Mouse (Mus musculus): ENCODE measurements around the gene Tgfbr3. TPM values are rescaled to one million over a fixed set of nuclear protein-coding genes. Genes with fewer than 3 reads are reported as not detected.
"Not testable (repeated sequence)": the region's sequence is repeated elsewhere in the genome, so short reads cannot be mapped to it uniquely, and the experiment has no call there.

The Tgfbr3 gene
- total and polyA plus RNA-seq, 2 experiments from 2014 or later: 3.4 to 14.3 TPM

DNA sequence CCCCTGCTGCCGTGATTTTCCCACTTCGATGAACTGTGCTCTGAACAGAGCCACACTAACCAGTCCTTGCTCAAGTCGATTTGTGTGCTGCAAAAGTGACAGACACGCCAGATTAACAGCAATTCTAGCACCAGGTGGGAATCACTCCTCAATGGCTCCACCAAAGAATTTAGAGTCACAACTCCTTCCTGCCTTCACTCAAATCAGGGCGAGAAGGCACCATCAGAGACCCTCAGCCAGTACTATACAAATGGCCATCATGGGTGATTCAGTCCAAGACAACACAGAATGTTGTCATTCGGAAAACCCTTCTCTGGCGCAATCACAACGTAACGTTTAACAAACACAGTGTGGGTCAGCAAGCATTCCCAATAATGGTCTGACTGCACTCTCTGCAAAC, 60.4 kb downstream of the Tgfbr3 start:
- Histone ChIP-seq H3K4me1 (ENCODE audit: insufficient read depth) (no peaks in the 10 kb centered on the region), H3K9me3 (ENCODE audit: low read length) (no peaks in the 10 kb centered on the region), H3K4me2 (ENCODE audit: low read depth) (no peak overlapping the region), H3K4me3 (ENCODE audit: low read depth, low read length) (no peak overlapping the region), H3K27me3 (ENCODE audit: insufficient read depth, low read length) (no peaks in the 10 kb centered on the region; the same call in 1 of the 2 replicates), H3K36me3 (ENCODE audit: insufficient read depth) (no peaks in the 10 kb centered on the region), H3K9ac (no peak overlapping the region), H3K27ac (ENCODE audit: low read depth, low read length) (no peak overlapping the region)
- DNase-seq (no peak), ATAC-seq (no peak)
- no peak for TF ChIP-seq CTCF (IDR thresholded peaks at IDR 0.05; ENCODE audit: low read depth)
- WGBS: 84% methylated on average over 9 of the region's 9 CpGs

DNA sequence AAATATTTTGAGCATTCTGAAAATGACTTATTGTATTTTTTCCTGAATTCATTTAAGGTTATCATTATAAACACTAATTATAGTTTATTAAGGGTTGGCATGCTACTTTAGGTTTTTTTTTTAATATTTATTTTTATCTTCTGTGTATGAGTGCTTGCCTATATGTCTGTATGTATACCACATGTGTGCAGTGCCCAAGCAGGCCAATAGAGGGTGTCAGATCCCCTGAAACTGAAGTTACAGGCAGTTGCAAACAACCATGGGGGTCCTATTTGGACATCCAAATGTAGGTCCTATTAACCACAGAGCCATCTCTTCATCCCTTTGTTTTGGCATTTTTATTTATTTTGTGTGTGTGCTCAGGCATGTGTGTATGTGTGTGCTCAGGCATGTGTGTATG, 61.8 kb downstream of the Tgfbr3 start:
- Histone ChIP-seq H3K9me3 (ENCODE audit: low read length) (no peaks in the 10 kb centered on the region), H3K27ac (ENCODE audit: low read depth, low read length) (no peak overlapping the region), H3K9ac (no peak overlapping the region), H3K4me2 (ENCODE audit: low read depth) (no peak overlapping the region), H3K36me3 (ENCODE audit: insufficient read depth) (no peaks in the 10 kb centered on the region), H3K4me1 (ENCODE audit: insufficient read depth) (no peaks in the 10 kb centered on the region), H3K4me3 (ENCODE audit: low read depth, low read length) (no peak overlapping the region), H3K27me3 (ENCODE audit: insufficient read depth, low read length) (no peaks in the 10 kb centered on the region; the same call in 1 of the 2 replicates)
- no peak for TF ChIP-seq CTCF (IDR thresholded peaks at IDR 0.05; ENCODE audit: low read depth)
- ATAC-seq: no peak
- no peak for DNase-seq

DNA sequence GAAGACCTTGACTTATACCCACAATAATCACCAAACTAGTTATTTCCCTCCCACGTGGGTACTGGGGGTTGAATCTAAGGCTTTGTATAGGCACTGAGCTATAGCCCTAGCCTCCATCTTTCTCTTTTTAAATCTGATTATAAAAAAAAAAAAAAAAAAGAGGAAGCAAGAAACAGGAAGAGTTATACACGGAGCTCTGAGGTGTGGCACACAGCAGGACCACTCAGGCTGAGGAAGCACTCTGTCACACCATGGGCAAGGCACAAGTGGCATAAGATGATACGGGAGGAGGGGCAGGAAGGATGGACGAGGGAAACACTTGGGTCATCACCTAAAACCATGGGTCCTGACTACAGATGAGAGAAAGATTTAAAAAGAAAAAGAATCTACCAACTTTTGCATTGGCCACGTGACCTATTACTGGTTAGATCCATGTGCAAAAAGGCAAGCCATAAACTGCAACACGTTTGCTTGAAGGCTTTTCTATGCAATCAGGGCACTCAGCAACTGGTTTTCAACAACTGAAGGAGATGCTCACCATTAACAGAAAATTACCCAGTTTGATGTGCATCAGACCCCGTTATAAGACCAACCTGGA, 64.5 kb downstream of the Tgfbr3 start:
- no peak for ATAC-seq
- H3K27ac ChIP-seq (ENCODE audit: low read depth, low read length): no peak overlapping the region

DNA sequence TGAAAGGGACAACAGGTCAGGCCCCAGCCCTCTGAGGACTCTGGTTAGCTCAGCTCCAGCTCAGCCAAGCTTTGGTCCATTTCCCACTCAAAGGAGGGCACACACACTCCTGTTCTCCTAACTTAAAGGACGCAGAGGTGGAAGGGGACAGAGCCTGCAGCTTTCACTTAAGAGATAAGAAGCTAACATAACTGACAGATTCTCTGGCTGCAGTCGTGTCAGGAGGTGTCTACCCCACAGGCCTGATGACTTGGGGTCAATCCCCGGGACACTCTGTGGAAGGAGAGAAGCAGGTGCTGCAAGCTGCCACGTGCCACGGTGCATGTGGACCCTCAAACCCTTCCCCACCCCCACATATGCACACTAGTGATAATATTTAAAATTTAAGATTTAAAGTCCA, 65.3 kb downstream of the Tgfbr3 start:
- H3K27ac ChIP-seq (ENCODE audit: low read depth, low read length): no peak overlapping the region
- TF ChIP-seq CTCF (IDR thresholded peaks at IDR 0.05; ENCODE audit: low read depth): no peak
- no peak for DNase-seq
- H3K9ac ChIP-seq: no peak overlapping the region
- WGBS: 78% methylated on average over 5 of the region's 5 CpGs
- H3K27me3 ChIP-seq (ENCODE audit: insufficient read depth, low read length): no peaks in the 10 kb centered on the region; the same call in 1 of the 2 replicates
- no peaks in the 10 kb centered on the region for H3K9me3 ChIP-seq (ENCODE audit: low read length)
- H3K36me3 ChIP-seq (ENCODE audit: insufficient read depth): no peaks in the 10 kb centered on the region
- no peaks in the 10 kb centered on the region for H3K4me1 ChIP-seq (ENCODE audit: insufficient read depth)
- no peak overlapping the region for H3K4me3 ChIP-seq (ENCODE audit: low read depth, low read length)
- H3K4me2 ChIP-seq (ENCODE audit: low read depth): no peak overlapping the region
- ATAC-seq: no peak

More for the DNA sequence above, 64.5 kb downstream of the Tgfbr3 start:
- 82% methylated on average over 7 of the region's 7 CpGs for WGBS
- Histone ChIP-seq H3K9me3 (ENCODE audit: low read length) (no peaks in the 10 kb centered on the region), H3K4me1 (ENCODE audit: insufficient read depth) (no peaks in the 10 kb centered on the region), H3K4me3 (ENCODE audit: low read depth, low read length) (no peak overlapping the region), H3K36me3 (ENCODE audit: insufficient read depth) (no peaks in the 10 kb centered on the region), H3K4me2 (ENCODE audit: low read depth) (no peak overlapping the region), H3K27me3 (ENCODE audit: insufficient read depth, low read length) (no peaks in the 10 kb centered on the region; the same call in 1 of the 2 replicates), H3K9ac (no peak overlapping the region)
- no peak for TF ChIP-seq CTCF (IDR thresholded peaks at IDR 0.05; ENCODE audit: low read depth)
- DNase-seq: no peak

DNA sequence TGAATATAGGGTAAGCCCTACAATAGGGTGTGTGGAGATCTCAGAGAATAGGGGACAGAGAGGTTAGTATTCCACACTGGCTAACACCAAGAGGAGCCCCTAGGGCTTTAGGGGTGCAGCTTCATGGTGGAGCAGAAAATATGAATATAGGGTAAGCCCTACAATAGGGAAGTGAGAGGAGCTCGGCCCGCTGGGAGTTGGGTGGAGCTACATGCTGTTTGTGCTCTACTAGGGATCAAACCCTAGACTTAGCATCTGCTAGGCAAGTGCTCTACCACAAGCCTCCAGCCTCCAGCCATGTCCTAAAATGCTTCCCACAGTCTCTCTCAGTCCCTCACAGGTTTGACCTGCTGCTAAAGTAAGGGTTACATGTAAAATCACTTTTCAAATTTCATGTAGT, 65.9 kb downstream of the Tgfbr3 start:
- not testable (repeated sequence) for H3K4me1 ChIP-seq (ENCODE audit: insufficient read depth); H3K36me3 ChIP-seq (ENCODE audit: insufficient read depth); DNase-seq; H3K4me3 ChIP-seq (ENCODE audit: low read depth, low read length); H3K27me3 ChIP-seq (ENCODE audit: insufficient read depth, low read length); ATAC-seq; H3K27ac ChIP-seq (ENCODE audit: low read depth, low read length); H3K4me2 ChIP-seq (ENCODE audit: low read depth); H3K9me3 ChIP-seq (ENCODE audit: low read length); H3K9ac ChIP-seq
- 88% methylated on average over 2 of the region's 2 CpGs for WGBS

DNA sequence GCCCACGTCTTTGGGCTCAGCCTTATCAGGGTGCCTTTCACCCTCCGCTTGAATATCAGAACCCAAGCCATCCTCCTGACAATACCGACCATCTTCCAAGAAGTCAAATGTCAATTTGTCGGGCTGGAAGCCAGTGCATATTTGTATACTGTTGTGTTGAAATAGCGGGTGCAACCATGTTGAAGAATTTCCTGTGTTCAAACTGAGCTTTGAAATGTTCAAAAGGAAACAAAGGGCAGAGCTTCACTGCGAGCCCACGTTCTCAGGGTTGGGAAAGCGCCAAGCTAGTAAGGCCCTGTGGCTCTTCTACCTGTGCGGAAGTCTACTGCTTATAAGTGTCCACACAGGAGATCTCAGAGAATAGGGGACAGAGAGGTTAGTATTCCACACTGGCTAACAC, 66.4 kb downstream of the Tgfbr3 start:
- WGBS: 84% methylated on average over 9 of the region's 9 CpGs
- no peak for TF ChIP-seq CTCF (IDR thresholded peaks at IDR 0.05; ENCODE audit: low read depth)
- no peaks in the 10 kb centered on the region; the same call in 1 of the 2 replicates for H3K27me3 ChIP-seq (ENCODE audit: insufficient read depth, low read length)
- no peaks in the 10 kb centered on the region for H3K4me1 ChIP-seq (ENCODE audit: insufficient read depth)
- H3K27ac ChIP-seq (ENCODE audit: low read depth, low read length): no peak overlapping the region
- H3K4me2 ChIP-seq (ENCODE audit: low read depth): no peak overlapping the region
- no peaks in the 10 kb centered on the region for H3K9me3 ChIP-seq (ENCODE audit: low read length)
- no peak overlapping the region for H3K4me3 ChIP-seq (ENCODE audit: low read depth, low read length)
- DNase-seq (no peak), ATAC-seq (no peak)
- H3K36me3 ChIP-seq (ENCODE audit: insufficient read depth): no peaks in the 10 kb centered on the region
- no peak overlapping the region for H3K9ac ChIP-seq

DNA sequence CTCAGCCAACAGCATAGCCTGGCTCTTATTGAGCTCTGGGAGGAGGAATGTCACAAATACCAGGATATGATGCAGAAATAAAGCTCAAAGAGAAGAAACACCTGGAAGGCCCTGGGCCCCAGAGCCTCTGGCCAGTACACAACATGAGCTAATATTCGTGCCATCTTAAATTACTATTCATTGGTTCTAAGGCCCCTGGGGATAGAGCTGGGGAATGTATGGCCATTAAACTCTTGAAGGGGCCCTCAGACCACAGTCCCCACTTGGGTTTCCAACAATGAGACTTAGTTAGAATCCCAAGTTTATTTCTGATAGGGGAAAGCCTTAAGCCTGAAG, 66.8 kb downstream of the Tgfbr3 start:
- ATAC-seq (no peak), DNase-seq (no peak)
- WGBS: 84% methylated on average over 1 of the region's 1 CpGs
- no peak overlapping the region for H3K4me3 ChIP-seq (ENCODE audit: low read depth, low read length)
- no peaks in the 10 kb centered on the region for H3K4me1 ChIP-seq (ENCODE audit: insufficient read depth)
- no peak overlapping the region for H3K27ac ChIP-seq (ENCODE audit: low read depth, low read length)
- H3K9ac ChIP-seq: no peak overlapping the region
- TF ChIP-seq CTCF (IDR thresholded peaks at IDR 0.05; ENCODE audit: low read depth): no peak
- no peaks in the 10 kb centered on the region for H3K9me3 ChIP-seq (ENCODE audit: low read length)
- H3K36me3 ChIP-seq (ENCODE audit: insufficient read depth): no peaks in the 10 kb centered on the region
- no peak overlapping the region for H3K4me2 ChIP-seq (ENCODE audit: low read depth)
- H3K27me3 ChIP-seq (ENCODE audit: insufficient read depth, low read length): no peaks in the 10 kb centered on the region

All from forebrain, postnatal 0 days (tissue).